ENCODE assay signal across 8 mouse cellular contexts in the genomic region with DNA sequence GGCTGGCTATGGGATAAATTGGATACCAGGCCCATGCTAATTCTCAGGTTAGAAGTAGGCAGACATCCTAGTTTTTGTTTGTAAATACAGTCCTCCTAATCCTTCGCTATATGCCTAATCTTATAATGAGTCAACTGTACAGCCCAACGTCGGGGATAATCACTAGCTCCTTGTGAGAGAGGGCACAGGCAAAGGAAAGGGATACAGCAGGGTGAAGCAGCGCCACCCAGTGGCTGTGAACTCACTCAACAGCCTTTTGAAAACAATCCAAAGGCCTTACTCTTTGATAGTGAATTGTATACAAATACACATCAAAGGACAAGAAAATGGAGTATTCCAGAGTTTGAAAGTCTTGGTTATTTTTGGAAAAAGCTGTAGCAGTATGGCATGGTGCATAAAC. TPM values are rescaled to one million over a fixed set of nuclear protein-coding genes. Genes with fewer than 3 reads are reported as not detected.
DNase-seq lines count a peak whose midpoint lies in the region; ATAC-seq and TF ChIP-seq lines count a peak whose summit lies in the region.

No protein-coding gene starts in this region.

- H3K9ac ChIP-seq in limb, embryonic 14.5 days (ENCODE audit: low read depth, low read length, severe bottlenecking): no peak overlapping the region
- H3K9ac ChIP-seq in forebrain, postnatal 0 days: no peak overlapping the region

- peak; percentile 26 for DNase-seq in limb, embryonic 14.5 days (ENCODE audit: low spot score)
- no peak for DNase-seq in limb, embryonic 10.5 days (ENCODE audit: low spot score)
- no peak for DNase-seq in G1E (ENCODE audit: low spot score)
- peak; percentile 61 for DNase-seq in brain, embryonic 14.5 days (ENCODE audit: low read depth)
- peak; percentile 56 for DNase-seq in forebrain, postnatal 0 days
- peak; percentile 39 for DNase-seq in layer of hippocampus, adult 9-10 months (ENCODE audit: low spot score)
- peak; percentile 27 to 28 for DNase-seq in urinary bladder, postnatal 36 days (ENCODE audit: low spot score in 2 of 2)

- H3K27me3 ChIP-seq in limb, embryonic 14.5 days (ENCODE audit: control insufficient read depth, insufficient read depth, low read length): no peaks in the 10 kb centered on the region
- H3K27me3 ChIP-seq in limb, embryonic 10.5 days (ENCODE audit: low read depth, poor library complexity, severe bottlenecking): no peaks in the 10 kb centered on the region
- peaks cover 3% of the 10 kb centered on the region; the same call in 1 of the 2 replicates for H3K27me3 ChIP-seq in G1E (ENCODE audit: insufficient read depth, low read length)
- H3K27me3 ChIP-seq in forebrain, postnatal 0 days (ENCODE audit: insufficient read depth, low read length): no peaks in the 10 kb centered on the region

- H3K4me2 ChIP-seq in limb, embryonic 14.5 days (replicated peaks; ENCODE audit: low read depth, low read length, severe bottlenecking): no peak overlapping the region
- no peak overlapping the region for H3K4me2 ChIP-seq in forebrain, postnatal 0 days (ENCODE audit: low read depth)

- H3K4me1 ChIP-seq in limb, embryonic 14.5 days (ENCODE audit: control insufficient read depth, insufficient read depth, low read length): no peaks in the 10 kb centered on the region
- H3K4me1 ChIP-seq in limb, embryonic 10.5 days: no peaks in the 10 kb centered on the region
- no peaks in the 10 kb centered on the region for H3K4me1 ChIP-seq in G1E (ENCODE audit: insufficient read depth, low read depth, low read length)
- H3K4me1 ChIP-seq in forebrain, postnatal 0 days (ENCODE audit: insufficient read depth): no peaks in the 10 kb centered on the region

- H3K9me3 ChIP-seq in limb, embryonic 14.5 days (ENCODE audit: control insufficient read depth, low read length): no peaks in the 10 kb centered on the region
- no peaks in the 10 kb centered on the region; the same call in 1 of the 2 replicates for H3K9me3 ChIP-seq in limb, embryonic 10.5 days (replicated peaks)
- 0 out of 2 replicates have a peak, but pooled peaks cover 3% of the 10 kb centered on the region for H3K9me3 ChIP-seq in G1E (replicated peaks)
- H3K9me3 ChIP-seq in forebrain, postnatal 0 days (ENCODE audit: low read length): no peaks in the 10 kb centered on the region

- TF ChIP-seq POLR2A in limb, embryonic 14.5 days (IDR thresholded peaks at IDR 0.05; ENCODE audit: borderline replicate concordance, extremely low read depth, insufficient read depth, insufficient read length): no peak
- no peak for TF ChIP-seq POLR2A in brain, embryonic 14.5 days (IDR thresholded peaks at IDR 0.05; ENCODE audit: borderline replicate concordance, extremely low read depth, insufficient read depth, insufficient read length, poor library complexity, severe bottlenecking)

- no peak overlapping the region for H3K4me3 ChIP-seq in limb, embryonic 14.5 days (replicated peaks; ENCODE audit: low read length)
- no peak overlapping the region for H3K4me3 ChIP-seq in limb, embryonic 10.5 days
- H3K4me3 ChIP-seq in G1E (ENCODE audit: low read depth, low read length): no peak overlapping the region
- H3K4me3 ChIP-seq in forebrain, postnatal 0 days (ENCODE audit: low read depth, low read length): no peak overlapping the region

- no peak overlapping the region for H3K27ac ChIP-seq in limb, embryonic 14.5 days (replicated peaks; ENCODE audit: low read depth, low read length)
- no peak overlapping the region for H3K27ac ChIP-seq in limb, embryonic 10.5 days
- no peak overlapping the region for H3K27ac ChIP-seq in forebrain, postnatal 0 days (ENCODE audit: low read depth, low read length)

- peaks cover 42% of the 10 kb centered on the region for H3K36me3 ChIP-seq in limb, embryonic 14.5 days (ENCODE audit: control insufficient read depth, insufficient read depth, low read length)
- H3K36me3 ChIP-seq in limb, embryonic 10.5 days: peaks cover 65% of the 10 kb centered on the region
- peaks cover 64% of the 10 kb centered on the region for H3K36me3 ChIP-seq in G1E (replicated peaks)
- peaks cover 33% of the 10 kb centered on the region for H3K36me3 ChIP-seq in forebrain, postnatal 0 days (ENCODE audit: insufficient read depth)

- peak; percentile 72 for TF ChIP-seq CTCF in G1E (IDR thresholded peaks at IDR 0.05; ENCODE audit: low read depth, low read length)
- peak; percentile 63 for TF ChIP-seq CTCF in brain, embryonic 14.5 days (IDR thresholded peaks at IDR 0.05; ENCODE audit: borderline replicate concordance, extremely low read depth, insufficient read depth, insufficient read length)
- peak; percentile 78 for TF ChIP-seq CTCF in forebrain, postnatal 0 days (IDR thresholded peaks at IDR 0.05; ENCODE audit: low read depth)

- no peak for ATAC-seq in limb, embryonic 14.5 days (ENCODE audit: low FRiP score, low read depth)
- no peak for ATAC-seq in G1E (ENCODE audit: extremely low read depth, insufficient number of reproducible peaks, low FRiP score, poor library complexity, severe bottlenecking)
- peak; percentile 56 for ATAC-seq in forebrain, postnatal 0 days
- ATAC-seq in megakaryocyte-erythroid progenitor cell, adult 5-6 weeks (replicated peaks; ENCODE audit: low FRiP score, low TSS enrichment, poor library complexity, severe bottlenecking): peak; percentile 87

- 64% methylated on average over 4 of the region's 4 CpGs for WGBS in limb, embryonic 14.5 days
- WGBS in limb, embryonic 10.5 days: 71% methylated on average over 4 of the region's 4 CpGs
- WGBS in forebrain, postnatal 0 days: 48% methylated on average over 4 of the region's 4 CpGs

RNA-seq across cellular contexts. Expression of gene Yae1d1, which starts 10.0 kb away (rescaled TPM):
- polyA plus RNA-seq in limb, embryonic 14.5 days (2012; rRNA removed): 23.4 and 38.4 TPM in 2 replicates
- 68.9 and 70.0 TPM in 2 replicates for polyA plus RNA-seq in limb, embryonic 14.5 days (2014; fragmentation: Nextera tagmentation; extraction: Ambion mirVana)
- polyA plus RNA-seq in limb, embryonic 10.5 days (2016; fragmentation: Nextera tagmentation; extraction: Ambion mirVana): 87.6 and 89.9 TPM in 2 replicates
- total RNA-seq in G1E (2014; fragmentation: Nextera tagmentation) (35.6 and 36.2 TPM in 2 replicates), G1E (2017) (21.7 and 35.5 TPM in 2 replicates)
- 10.2 and 14.3 TPM in 2 replicates for polyA plus RNA-seq in G1E (2012)
- polyA plus RNA-seq in brain, embryonic 14.5 days (2012; rRNA removed): 33.1 and 35.5 TPM in 2 replicates
- 18.6 and 33.4 TPM in 2 replicates for total RNA-seq in forebrain, postnatal 0 days (2014; rRNA removed)
- 63.6 and 68.9 TPM in 2 replicates for polyA plus RNA-seq in forebrain, postnatal 0 days (2015; fragmentation: Nextera tagmentation; extraction: Ambion mirVana)
- 21.8 and 24.1 TPM in 2 replicates for total RNA-seq in megakaryocyte-erythroid progenitor cell, adult 5-6 weeks (2014; fragmentation: Nextera tagmentation)
- 18.1 and 23.2 TPM in 2 replicates for total RNA-seq in megakaryocyte-erythroid progenitor cell, adult 5-6 weeks (2017)

RNA-seq across cellular contexts. Expression of gene Rala, which starts 39.2 kb away (rescaled TPM):
- polyA plus RNA-seq in limb, embryonic 14.5 days (2012; rRNA removed): 30.1 and 48.5 TPM in 2 replicates
- 97.8 and 101 TPM in 2 replicates for polyA plus RNA-seq in limb, embryonic 14.5 days (2014; fragmentation: Nextera tagmentation; extraction: Ambion mirVana)
- 105 and 108 TPM in 2 replicates for polyA plus RNA-seq in limb, embryonic 10.5 days (2016; fragmentation: Nextera tagmentation; extraction: Ambion mirVana)
- total RNA-seq in G1E (2014; fragmentation: Nextera tagmentation) (24.0 and 30.1 TPM in 2 replicates), G1E (2017) (19.7 and 24.2 TPM in 2 replicates)
- 8.4 and 10.4 TPM in 2 replicates for polyA plus RNA-seq in G1E (2012)
- polyA plus RNA-seq in brain, embryonic 14.5 days (2012; rRNA removed): 58.7 and 86.6 TPM in 2 replicates
- 98.2 and 107 TPM in 2 replicates for total RNA-seq in forebrain, postnatal 0 days (2014; rRNA removed)
- polyA plus RNA-seq in forebrain, postnatal 0 days (2015; fragmentation: Nextera tagmentation; extraction: Ambion mirVana): 246 and 254 TPM in 2 replicates
- total RNA-seq in megakaryocyte-erythroid progenitor cell, adult 5-6 weeks (2014; fragmentation: Nextera tagmentation): 6.7 and 8.4 TPM in 2 replicates
- 23.5 and 24.1 TPM in 2 replicates for total RNA-seq in megakaryocyte-erythroid progenitor cell, adult 5-6 weeks (2017)

Comparison
In these comparisons a context has a peak if more than half of its experiments do, and no peak if none do; other contexts are left out.
1. DNase-seq: peak in limb, embryonic 14.5 days (single experiment), brain, embryonic 14.5 days (single experiment), forebrain, postnatal 0 days (single experiment), layer of hippocampus, adult 9-10 months (single experiment) and urinary bladder, postnatal 36 days (2 of 2); none in limb, embryonic 10.5 days (single experiment) and G1E (single experiment).
2. ATAC-seq: peak in forebrain, postnatal 0 days (single experiment) and megakaryocyte-erythroid progenitor cell, adult 5-6 weeks (single experiment); none in limb, embryonic 14.5 days (single experiment) and G1E (single experiment).
3. Peak in every context shown above with its lines, with median percentiles within 50 percentile points of each other: CTCF ChIP-seq.